Mouse (Mus musculus) kidney, embryonic 14.5 days (tissue): ENCODE data around the gene Plb1. TPM values are rescaled to one million over a fixed set of nuclear protein-coding genes. Genes with fewer than 3 reads are reported as not detected.

Source experiments
- ATAC-seq: fragments of 200-750 bp; cut with Nextera tagmentation; 2 replicates; pipeline ENCODE4 v1.8.0; 2017; ENCODE audit warnings: moderate number of reproducible peaks, mild to moderate bottlenecking, moderate TSS enrichment, moderate library complexity; ENCODE audit not compliant: low FRiP score, low TSS enrichment
- H3K27ac ChIP-seq: fragments of 300-500 bp; sonication (generic); 2 replicates; pipeline ENCODE4 v1.5.1; 2014; ENCODE audit warnings: low read depth, mild to moderate bottlenecking, low read length, moderate library complexity, mixed read lengths
- H3K27me3 ChIP-seq: fragments of 300-500 bp; sonication (generic); 2 replicates; pipeline ENCODE4 v1.6.1; 2014; ENCODE audit warnings: mild to moderate bottlenecking, low read length; ENCODE audit not compliant: control insufficient read depth, insufficient read depth
- H3K36me3 ChIP-seq: fragments of 300-500 bp; sonication (generic); 2 replicates; pipeline ENCODE4 v1.6.1; 2014; ENCODE audit warnings: low read length, mixed read lengths; ENCODE audit not compliant: control insufficient read depth, insufficient read depth
- H3K4me1 ChIP-seq: fragments of 300-500 bp; sonication (generic); 2 replicates; pipeline ENCODE4 v1.6.1; 2014; ENCODE audit warnings: low read length, mixed read lengths; ENCODE audit not compliant: control insufficient read depth, insufficient read depth
- H3K4me2 ChIP-seq: fragments of 300-500 bp; sonication (generic); replicated peaks from 2 replicates; pipeline ENCODE4 v1.6.1; 2014; ENCODE audit warnings: low read depth, mild to moderate bottlenecking, low read length
- H3K4me3 ChIP-seq: fragments of 300-500 bp; sonication (generic); 2 replicates; pipeline ENCODE4 v1.5.1; 2014; ENCODE audit warnings: mild to moderate bottlenecking, low read length
- H3K9ac ChIP-seq: fragments of 300-500 bp; sonication (generic); 2 replicates; pipeline ENCODE4 v1.6.1; 2014; ENCODE audit warnings: low read depth, mild to moderate bottlenecking, low read length, moderate library complexity
- H3K9me3 ChIP-seq: fragments of 300-500 bp; sonication (generic); 2 replicates; pipeline ENCODE4 v1.6.1; 2016; ENCODE audit warnings: low read length; ENCODE audit not compliant: control insufficient read depth
- WGBS: fragments of 180-500 bp; shearing (Covaris S2); extraction: QIAGEN DNeasy Blood & Tissue Kit; methylation state at CpG from one replicate; pipeline ENCODE4 v1.1.7; 2014; 5-methylcytosine and 5-hydroxymethylcytosine counted together
- polyA plus RNA-seq: library from polyadenylated mRNA; unstranded; fragments of >200 nt; fragmentation: Nextera tagmentation; extraction: Ambion mirVana; gene quantifications from 2 replicates; pipeline ENCODE4 v1.2.1, GENCODE M21; 2014

The Plb1 gene
- polyA plus RNA-seq, 1 experiment from 2014 or later: not detected

DNA sequence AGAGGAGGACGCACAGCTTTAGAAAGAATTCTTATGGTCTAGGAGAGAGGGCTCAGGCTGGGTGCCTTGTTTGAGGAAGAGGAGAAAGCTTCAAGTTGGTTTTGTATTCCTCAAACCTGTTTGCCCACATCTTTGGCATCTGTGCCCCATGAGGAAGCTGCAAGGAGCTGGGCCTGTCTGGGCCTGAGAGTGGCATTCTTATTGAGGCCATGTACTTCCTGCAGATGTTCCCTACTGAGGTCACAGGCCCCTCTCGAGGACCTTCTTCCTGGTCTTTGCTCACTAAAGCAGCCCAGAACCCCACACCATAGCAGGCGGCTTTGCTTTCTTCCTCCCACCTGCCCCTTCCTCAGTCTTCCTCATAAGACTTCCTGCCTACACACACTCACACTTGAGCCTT lies 33.4 kb upstream of the Plb1 start:
- Histone ChIP-seq H3K9me3 (no peaks in the 10 kb centered on the region), H3K27me3 (no peaks in the 10 kb centered on the region), H3K36me3 (no peaks in the 10 kb centered on the region), H3K4me3 (no peak overlapping the region), H3K4me2 (no peak overlapping the region), H3K9ac (no peak overlapping the region), H3K27ac (no peak overlapping the region), H3K4me1 (no peaks in the 10 kb centered on the region)
- ATAC-seq: no peak
- 83% methylated on average over 3 of the region's 3 CpGs for WGBS

GRCm38 (mm10) chr5:32199594-32199993 lies 32.9 kb upstream of the Plb1 start:
- no peaks in the 10 kb centered on the region for H3K4me1 ChIP-seq
- no peak overlapping the region for H3K9ac ChIP-seq
- H3K27me3 ChIP-seq: no peaks in the 10 kb centered on the region
- H3K36me3 ChIP-seq: no peaks in the 10 kb centered on the region
- H3K9me3 ChIP-seq: no peaks in the 10 kb centered on the region
- H3K4me3 ChIP-seq: no peak overlapping the region
- no peak for ATAC-seq
- WGBS: 95% methylated on average over 3 of the region's 3 CpGs
- H3K4me2 ChIP-seq: no peak overlapping the region
- no peak overlapping the region for H3K27ac ChIP-seq

DNA sequence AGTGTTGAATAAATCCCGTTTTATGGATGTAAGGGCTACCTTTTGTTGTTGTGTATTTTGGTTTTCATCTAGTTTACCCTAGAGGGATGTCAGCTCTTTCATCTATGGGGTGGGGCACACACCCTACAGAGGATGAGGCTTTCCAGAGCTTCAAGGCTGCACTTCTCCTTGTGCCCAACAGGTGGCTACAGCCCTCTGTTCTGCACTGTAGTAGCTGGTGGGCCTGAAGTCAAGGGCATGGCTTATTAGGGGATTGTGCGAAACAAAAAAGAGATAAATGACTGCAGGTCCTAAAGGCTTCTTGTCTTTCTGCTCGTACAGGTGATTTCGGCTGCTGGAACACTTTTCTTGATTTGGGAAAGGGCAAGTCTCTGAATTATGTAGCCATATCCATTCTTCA lies 27.9 kb upstream of the Plb1 start:
- H3K4me1 ChIP-seq: no peaks in the 10 kb centered on the region
- no peak for ATAC-seq
- no peaks in the 10 kb centered on the region for H3K9me3 ChIP-seq
- H3K27ac ChIP-seq: no peak overlapping the region
- 79% methylated on average over 4 of the region's 4 CpGs for WGBS
- no peaks in the 10 kb centered on the region for H3K36me3 ChIP-seq
- H3K27me3 ChIP-seq: no peaks in the 10 kb centered on the region
- no peak overlapping the region for H3K4me2 ChIP-seq
- no peak overlapping the region for H3K9ac ChIP-seq
- no peak overlapping the region for H3K4me3 ChIP-seq

- Histone ChIP-seq H3K9me3 (no peaks in the 10 kb centered on the region), H3K4me3 (no peak overlapping the region), H3K9ac (no peak overlapping the region), H3K4me2 (no peak overlapping the region), H3K27ac (no peak overlapping the region), H3K4me1 (no peaks in the 10 kb centered on the region), H3K27me3 (no peaks in the 10 kb centered on the region), H3K36me3 (no peaks in the 10 kb centered on the region)
- WGBS: 66% methylated on average over 2 of the region's 2 CpGs
- ATAC-seq: no peak
Measured at GRCm38 (mm10) chr5:32206726-32207125, 25.8 kb upstream of the Plb1 start.

GRCm38 (mm10) chr5:32208460-32208859 lies 24.0 kb upstream of the Plb1 start:
- Histone ChIP-seq H3K4me1 (no peaks in the 10 kb centered on the region), H3K27me3 (no peaks in the 10 kb centered on the region), H3K9ac (no peak overlapping the region), H3K4me2 (no peak overlapping the region), H3K9me3 (no peaks in the 10 kb centered on the region), H3K27ac (no peak overlapping the region), H3K36me3 (no peaks in the 10 kb centered on the region), H3K4me3 (no peak overlapping the region)
- ATAC-seq: no peak
- WGBS: 78% methylated on average over 8 of the region's 8 CpGs

- WGBS: 72% methylated on average over 2 of the region's 2 CpGs
Measured at GRCm38 (mm10) chr5:32211011-32211410, 21.5 kb upstream of the Plb1 start.

GRCm38 (mm10) chr5:32213746-32214145 lies 18.8 kb upstream of the Plb1 start:
- no peak overlapping the region for H3K4me3 ChIP-seq
- H3K9ac ChIP-seq: no peak overlapping the region
- H3K4me1 ChIP-seq: no peaks in the 10 kb centered on the region
- no peaks in the 10 kb centered on the region for H3K27me3 ChIP-seq
- no peak overlapping the region for H3K27ac ChIP-seq
- no peak overlapping the region for H3K4me2 ChIP-seq
- no peak for ATAC-seq
- H3K9me3 ChIP-seq: no peaks in the 10 kb centered on the region
- H3K36me3 ChIP-seq: no peaks in the 10 kb centered on the region
- 69% methylated on average over 4 of the region's 4 CpGs for WGBS

More at GRCm38 (mm10) chr5:32211011-32211410, 21.5 kb upstream of the Plb1 start:
- ATAC-seq: no peak
- Histone ChIP-seq H3K4me2 (no peak overlapping the region), H3K9ac (no peak overlapping the region), H3K9me3 (no peaks in the 10 kb centered on the region), H3K27me3 (no peaks in the 10 kb centered on the region), H3K4me1 (no peaks in the 10 kb centered on the region), H3K36me3 (no peaks in the 10 kb centered on the region), H3K4me3 (no peak overlapping the region), H3K27ac (no peak overlapping the region)

- H3K27me3 ChIP-seq: no peaks in the 10 kb centered on the region
- no peaks in the 10 kb centered on the region for H3K9me3 ChIP-seq
- H3K9ac ChIP-seq: no peak overlapping the region
- H3K36me3 ChIP-seq: no peaks in the 10 kb centered on the region
- WGBS: 80% methylated on average over 10 of the region's 10 CpGs
- H3K4me1 ChIP-seq: no peaks in the 10 kb centered on the region
- no peak overlapping the region for H3K4me2 ChIP-seq
- no peak for ATAC-seq
- no peak overlapping the region for H3K27ac ChIP-seq
- no peak overlapping the region for H3K4me3 ChIP-seq
Measured at GRCm38 (mm10) chr5:32215510-32215909, 17.0 kb upstream of the Plb1 start.

DNA sequence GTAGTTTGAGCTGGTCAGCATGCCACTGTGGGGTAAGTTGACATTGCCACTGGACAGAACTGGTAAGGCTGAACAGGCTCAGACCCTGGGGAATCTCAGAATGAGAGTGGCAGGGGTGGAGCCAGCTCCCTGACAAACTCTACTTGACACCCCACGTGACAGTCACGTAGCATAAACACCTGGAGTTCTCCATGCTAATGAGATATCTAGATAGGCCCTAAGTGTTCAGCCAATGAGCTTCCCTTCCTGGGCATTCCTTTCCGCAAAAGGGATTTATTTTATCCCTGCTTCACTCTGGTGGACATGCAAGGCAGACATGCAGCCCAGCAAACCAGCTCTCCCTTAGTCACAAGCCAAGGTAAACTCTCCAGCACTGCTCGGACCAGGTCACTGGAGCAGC lies 16.0 kb upstream of the Plb1 start:
- ATAC-seq: no peak
- no peak overlapping the region for H3K27ac ChIP-seq
- no peaks in the 10 kb centered on the region for H3K4me1 ChIP-seq
- WGBS: 59% methylated on average over 4 of the region's 4 CpGs
- H3K4me2 ChIP-seq: no peak overlapping the region
- H3K27me3 ChIP-seq: no peaks in the 10 kb centered on the region
- no peak overlapping the region for H3K4me3 ChIP-seq
- no peak overlapping the region for H3K9ac ChIP-seq
- no peaks in the 10 kb centered on the region for H3K9me3 ChIP-seq
- H3K36me3 ChIP-seq: no peaks in the 10 kb centered on the region

DNA sequence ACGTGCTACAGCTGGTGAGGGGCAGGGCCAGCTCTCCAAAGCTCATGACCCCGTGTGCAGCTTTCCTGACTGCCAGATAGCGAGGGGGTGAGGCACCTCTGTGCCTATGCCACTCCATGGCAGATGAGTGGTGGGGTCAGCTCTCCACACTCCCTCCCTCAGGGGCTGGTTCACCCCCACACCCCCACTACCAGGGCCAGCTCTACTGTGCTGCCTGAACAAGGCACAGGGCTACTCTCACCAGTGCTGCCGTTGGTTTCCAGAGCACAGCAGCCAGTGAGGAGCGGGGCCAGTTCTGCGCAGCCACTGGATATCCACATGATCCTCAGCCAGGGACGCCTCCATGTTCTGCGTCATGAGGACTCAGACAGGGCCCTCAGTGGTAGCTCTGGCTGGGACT lies 15.0 kb upstream of the Plb1 start:
- H3K27ac ChIP-seq: no peak overlapping the region
- no peak overlapping the region for H3K9ac ChIP-seq
- H3K9me3 ChIP-seq: no peaks in the 10 kb centered on the region
- no peak for ATAC-seq
- H3K4me3 ChIP-seq: no peak overlapping the region
- no peaks in the 10 kb centered on the region for H3K4me1 ChIP-seq
- WGBS: 79% methylated on average over 8 of the region's 8 CpGs
- no peaks in the 10 kb centered on the region for H3K36me3 ChIP-seq
- no peaks in the 10 kb centered on the region for H3K27me3 ChIP-seq
- no peak overlapping the region for H3K4me2 ChIP-seq
